Mouse (Mus musculus): ENCODE measurements around the gene Bpnt1.

- TF ChIP-seq CTCF (IDR thresholded peaks at IDR 0.05; ENCODE audit: low read depth, low read length) (no peak), TAL1 (conservative IDR thresholded peaks at IDR 0.05; ENCODE audit: low read depth, low read length) (no peak), GATA1 (IDR thresholded peaks at IDR 0.05; ENCODE audit: borderline replicate concordance, low read length) (no peak), POLR2AphosphoS5 (IDR thresholded peaks at IDR 0.05; ENCODE audit: insufficient replicate concordance, low read depth, low read length) (no peak), GATA2 (IDR thresholded peaks at IDR 0.05; ENCODE audit: borderline replicate concordance, low read depth, low read length) (no peak)
These were observed 40.6 kb upstream of the Bpnt1 start for GRCm38 (mm10) chr1:185291336-185291735.
